Comparison of ENCODE assay signal across 8 mouse cellular contexts in genomic region chr7:38167724-38168141, GRCm38 (mm10). TPM values are rescaled to one million over a fixed set of nuclear protein-coding genes. Genes with fewer than 3 reads are reported as not detected.
DNase-seq lines count a peak whose midpoint lies in the region; ATAC-seq lines count a peak whose summit lies in the region.

No protein-coding gene starts in this region.

- no peaks in the 10 kb centered on the region for H3K9me3 ChIP-seq in liver, embryonic 12.5 days (replicated peaks)
- H3K9me3 ChIP-seq in neural tube, embryonic 13.5 days = no peaks in the 10 kb centered on the region

- 15% methylated on average over 11 of the region's 11 CpGs for WGBS in liver, embryonic 12.5 days (ENCODE audit: insufficient replicate concordance)
- WGBS in neural tube, embryonic 13.5 days = 19% methylated on average over 11 of the region's 11 CpGs

- H3K36me3 ChIP-seq in liver, embryonic 12.5 days = no peaks in the 10 kb centered on the region
- H3K36me3 ChIP-seq in neural tube, embryonic 13.5 days = no peaks in the 10 kb centered on the region

- ATAC-seq in liver, embryonic 12.5 days = no peak
- 0 out of 2 replicates have a peak, but pooled peaks have one; percentile 32 for ATAC-seq in neural tube, embryonic 13.5 days (ENCODE audit: low read depth)
- ATAC-seq in erythroblast, adult 5-6 weeks (replicated peaks; ENCODE audit: low FRiP score, poor library complexity, severe bottlenecking) = no peak

- H3K4me1 ChIP-seq in liver, embryonic 12.5 days = peaks cover 8% of the 10 kb centered on the region
- peaks cover 5% of the 10 kb centered on the region; the same call in 1 of the 2 replicates for H3K4me1 ChIP-seq in neural tube, embryonic 13.5 days (replicated peaks)

- H3K9ac ChIP-seq in liver, embryonic 12.5 days = no peak overlapping the region
- H3K9ac ChIP-seq in neural tube, embryonic 13.5 days = no peak overlapping the region

- peak overlapping the region; percentile 56 for H3K4me2 ChIP-seq in liver, embryonic 12.5 days
- peak overlapping the region; percentile 23; the same call in 1 of the 2 replicates for H3K4me2 ChIP-seq in neural tube, embryonic 13.5 days

- no peak overlapping the region for H3K27ac ChIP-seq in liver, embryonic 12.5 days
- H3K27ac ChIP-seq in neural tube, embryonic 13.5 days (replicated peaks) = no peak overlapping the region

- DNase-seq in urinary bladder, postnatal 25 days (ENCODE audit: low spot score) = peak; percentile 26
- no peak for DNase-seq in urinary bladder, postnatal 4 days (ENCODE audit: low spot score in 2 of 2)
- peak; percentile 32 for DNase-seq in cerebellum, adult 9-11 months
- peak; percentile 31 to 60 for DNase-seq in frontal cortex, postnatal 25 days (ENCODE audit: low spot score in 2 of 2)
- DNase-seq in kidney, postnatal 10 days = peak; percentile 62

- peaks cover 12% of the 10 kb centered on the region for H3K27me3 ChIP-seq in liver, embryonic 12.5 days (replicated peaks)
- no peaks in the 10 kb centered on the region for H3K27me3 ChIP-seq in neural tube, embryonic 13.5 days

- H3K4me3 ChIP-seq in liver, embryonic 12.5 days = no peak overlapping the region
- no peak overlapping the region for H3K4me3 ChIP-seq in neural tube, embryonic 13.5 days

RNA-seq across cellular contexts. Expression of gene 1600014C10Rik, which starts 15.3 kb away (rescaled TPM):
- 7.0 and 7.5 TPM in 2 replicates for polyA plus RNA-seq in liver, embryonic 12.5 days (2016; fragmentation: Nextera tagmentation; extraction: Ambion mirVana)
- 27.5 and 29.1 TPM in 2 replicates for polyA plus RNA-seq in neural tube, embryonic 13.5 days (2015; fragmentation: Nextera tagmentation; extraction: Ambion mirVana)
- 4.8 and 10.6 TPM in 2 replicates for total RNA-seq in erythroblast, adult 5-6 weeks (2015; ENCODE audit: low replicate concordance)
- total RNA-seq in erythroblast, adult 5-6 weeks (2017; ENCODE audit: low replicate concordance) = 7.7 and 8.8 TPM in 2 replicates

Comparison
In these comparisons a context has a peak if more than half of its experiments do, and no peak if none do; other contexts are left out.
1. DNase-seq: peak in urinary bladder, postnatal 25 days (single experiment), cerebellum, adult 9-11 months (single experiment), frontal cortex, postnatal 25 days (2 of 2) and kidney, postnatal 10 days (single experiment); none in urinary bladder, postnatal 4 days (0 of 2).